Mouse (Mus musculus) erythroid progenitor cell, adult 5-6 weeks (primary cell): ENCODE measurements at regions not wholly inside any gene's neighbourhood (a gene's known extent, or its start where the extent isn't known, plus 50 kb on each side); places are given as distances from the start of the nearest gene placed in this dataset.
"Not testable (repeated sequence)": the region's sequence is repeated elsewhere in the genome, so short reads cannot be mapped to it uniquely, and the experiment has no call there.

ENCODE experiments used
- ATAC-seq: replicated peaks from 2 replicates; pipeline ENCODE4 v1.8.0; 2016; ENCODE audit warnings: moderate number of reproducible peaks, mild to moderate bottlenecking, moderate TSS enrichment, inconsistent platforms; ENCODE audit not compliant: poor library complexity, low FRiP score, severe bottlenecking

DNA sequence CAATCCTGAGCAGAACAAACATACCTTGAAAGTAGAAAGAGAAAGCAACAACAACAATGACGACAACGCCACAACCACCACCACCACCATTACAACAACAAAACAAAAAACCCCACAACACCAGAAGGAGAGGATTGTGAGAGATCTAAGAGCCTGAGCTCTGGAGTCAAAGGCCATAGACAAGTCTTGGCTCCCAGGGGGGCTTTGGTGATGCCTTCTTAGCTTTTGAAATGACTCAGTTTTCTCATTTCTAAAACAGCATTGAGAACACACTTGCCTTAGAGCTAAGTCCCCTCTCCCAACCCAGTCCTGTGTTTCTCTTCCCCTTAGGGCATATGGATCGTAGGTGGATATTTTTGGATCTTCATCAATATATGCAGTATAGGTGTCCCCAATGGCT, 112.2 kb downstream of the Kif20b start:
- ATAC-seq: no peak

DNA sequence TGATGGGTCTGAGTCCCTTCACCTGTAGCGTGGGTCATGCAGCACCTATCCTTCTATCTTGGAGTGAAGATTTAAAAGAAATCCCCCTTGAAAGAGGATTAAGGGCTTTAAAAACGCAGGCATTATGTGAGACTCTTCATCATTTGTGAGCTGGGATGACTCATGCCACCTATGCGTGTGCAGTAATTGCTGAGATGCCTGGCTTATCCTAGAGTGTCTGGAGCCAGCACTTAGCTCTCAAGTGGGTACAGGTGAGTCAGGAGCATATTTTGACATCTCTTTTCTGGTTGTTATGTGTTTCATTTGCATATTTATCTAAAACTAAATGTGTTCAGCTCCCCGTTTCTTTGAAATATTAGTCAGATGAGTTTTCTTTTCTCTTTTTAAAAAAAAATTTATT, 123.4 kb downstream of the Kif20b start:
- ATAC-seq: no peak

DNA sequence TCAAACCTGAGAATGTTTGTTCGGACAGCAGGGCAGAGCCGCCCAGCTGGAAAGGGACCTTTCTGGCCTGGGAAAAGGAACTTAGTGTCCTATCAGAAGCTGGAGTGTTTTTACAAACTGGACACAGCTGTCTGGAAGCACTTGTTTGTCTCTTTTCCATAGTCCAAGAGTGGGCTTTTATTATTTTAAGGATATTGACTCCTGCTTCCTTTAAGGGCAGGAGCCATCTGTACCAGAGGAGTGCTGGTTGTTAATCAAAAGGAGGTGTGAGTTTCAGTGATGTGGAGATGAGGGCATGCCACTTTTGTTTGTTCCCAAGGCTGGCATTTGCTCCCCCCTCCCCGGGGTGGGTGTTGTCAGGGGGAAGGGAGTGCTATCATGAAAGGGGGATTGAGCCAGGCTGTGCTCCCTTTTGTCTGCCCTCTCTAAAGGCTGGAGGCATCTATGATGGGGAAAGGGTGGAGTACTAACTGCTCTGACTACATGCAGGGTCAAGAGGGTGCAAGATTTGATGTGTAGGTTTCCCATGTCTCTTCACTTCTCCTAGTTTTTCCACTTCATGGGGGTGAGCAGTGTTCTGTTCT, 144.3 kb downstream of the Kif20b start:
- no peak for ATAC-seq

DNA sequence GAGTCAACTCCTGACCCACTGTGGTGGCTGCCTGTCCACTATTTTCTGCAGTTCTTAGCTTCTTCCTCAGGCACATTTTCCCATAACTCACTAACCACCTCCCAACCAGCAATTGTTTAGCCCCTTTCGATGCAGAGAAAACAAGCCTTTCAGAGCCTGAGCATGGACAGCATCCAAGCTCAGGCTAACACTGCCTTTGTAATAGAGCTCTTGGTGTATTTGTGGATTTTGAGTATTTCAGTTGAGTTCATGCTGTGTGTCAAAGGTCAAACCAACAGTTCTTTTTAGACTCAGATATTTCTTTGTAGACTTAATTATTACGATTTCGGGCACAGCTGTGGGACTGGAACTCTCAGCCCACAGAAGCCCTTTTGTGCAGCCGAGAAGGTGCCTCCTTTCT, 159.0 kb downstream of the Kif20b start:
- no peak for ATAC-seq

DNA sequence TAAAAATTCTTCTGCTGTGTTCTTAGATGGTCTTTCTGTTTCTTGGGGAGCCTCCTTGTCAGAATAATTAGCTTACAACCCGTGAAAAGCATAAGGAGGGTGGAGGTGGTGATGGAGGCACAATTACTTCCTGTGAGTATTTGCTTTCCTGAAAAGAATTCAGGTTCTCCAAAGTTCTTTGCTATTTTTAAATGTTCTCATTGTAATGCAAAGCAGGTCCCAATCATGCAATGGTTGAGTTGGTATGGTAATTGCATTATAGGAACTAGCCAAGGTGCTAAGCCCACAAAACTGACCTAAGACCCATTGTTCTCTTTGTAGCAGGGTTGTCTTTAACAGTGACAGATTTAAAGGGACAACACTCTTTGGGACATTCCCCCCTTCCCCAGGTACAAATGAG, 179.1 kb downstream of the Kif20b start:
- ATAC-seq: no peak

DNA sequence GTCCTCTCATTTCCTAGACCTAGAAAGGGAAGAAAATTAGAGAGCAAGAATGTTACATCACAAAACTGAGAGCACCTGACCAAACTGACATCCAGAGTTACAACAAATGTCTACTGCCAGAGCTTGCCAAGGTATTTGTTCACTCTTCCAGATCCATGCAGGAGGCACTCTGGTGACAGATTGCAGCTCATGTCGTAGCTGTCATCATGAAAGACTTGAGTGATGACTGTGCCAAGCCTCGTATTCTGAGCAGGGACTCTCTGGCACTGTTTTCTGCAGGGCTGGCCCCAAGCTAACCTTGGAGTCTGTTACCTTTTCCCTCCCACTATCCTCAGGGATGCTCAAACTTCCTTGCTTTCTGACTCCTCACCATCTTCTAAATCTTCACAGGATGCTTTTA, 192.2 kb downstream of the Kif20b start:
- no peak for ATAC-seq

DNA sequence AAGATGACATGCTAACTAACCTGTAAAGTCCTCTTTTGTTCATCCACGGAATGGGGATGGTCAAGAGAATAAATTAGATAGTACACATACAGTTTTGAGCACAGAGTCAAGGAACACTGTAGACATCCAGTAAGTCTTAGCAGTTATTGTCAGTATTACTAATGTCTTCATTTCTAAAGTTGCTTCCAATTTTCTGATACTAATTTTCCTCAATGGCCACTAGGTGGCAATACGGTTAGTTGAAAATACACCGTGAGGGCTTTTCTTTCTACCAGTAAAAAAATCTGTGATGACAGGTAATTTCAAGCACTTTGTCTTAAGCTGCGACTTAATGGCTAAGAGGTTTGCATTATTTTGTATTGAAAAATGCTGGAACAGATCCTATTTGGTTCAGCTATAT, 203.1 kb downstream of the Kif20b start:
- 0 out of 2 replicates have a peak, but pooled peaks have one; percentile 10 for ATAC-seq

DNA sequence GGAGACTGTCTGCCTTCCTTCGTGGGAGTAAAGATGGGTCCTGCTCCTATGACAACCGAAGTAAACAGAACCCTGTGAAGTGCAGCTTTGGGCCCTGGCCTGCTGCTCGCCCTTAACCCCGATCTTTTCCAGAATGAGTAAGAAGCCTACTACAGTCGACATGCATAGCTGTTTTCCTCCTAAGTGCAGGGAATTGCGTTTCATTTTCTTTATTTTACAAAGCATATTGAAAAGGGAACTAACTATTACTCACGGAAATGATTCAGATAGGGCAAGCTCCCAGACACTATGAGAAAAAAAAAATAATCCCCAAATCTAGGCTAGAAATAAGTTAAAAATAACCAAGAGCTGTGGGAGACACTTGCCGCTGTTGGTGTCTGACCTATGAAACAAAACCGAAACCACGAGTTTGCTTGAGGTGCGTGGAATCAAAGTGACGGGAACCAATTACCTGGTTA, 204.5 kb downstream of the Kif20b start:
- no peak for ATAC-seq

DNA sequence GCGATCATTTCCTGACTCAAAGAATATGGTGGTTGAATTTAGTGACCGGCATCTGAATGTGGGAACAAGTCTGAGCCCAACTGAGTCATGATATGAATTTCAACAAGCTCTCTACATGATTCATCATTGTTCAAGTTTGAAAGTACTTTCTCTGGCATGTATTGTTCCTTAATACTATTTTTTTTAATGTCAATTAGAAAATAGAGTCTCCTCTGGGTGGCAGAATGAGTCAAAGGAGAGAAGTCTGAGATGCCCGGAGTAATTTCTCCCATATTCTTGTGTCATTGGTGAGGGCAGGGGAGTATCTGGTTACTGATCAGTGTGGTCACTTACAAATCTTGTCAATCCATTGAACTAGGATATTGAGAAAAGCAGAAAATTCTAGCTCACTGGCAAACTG, 205.9 kb downstream of the Kif20b start:
- no peak for ATAC-seq

DNA sequence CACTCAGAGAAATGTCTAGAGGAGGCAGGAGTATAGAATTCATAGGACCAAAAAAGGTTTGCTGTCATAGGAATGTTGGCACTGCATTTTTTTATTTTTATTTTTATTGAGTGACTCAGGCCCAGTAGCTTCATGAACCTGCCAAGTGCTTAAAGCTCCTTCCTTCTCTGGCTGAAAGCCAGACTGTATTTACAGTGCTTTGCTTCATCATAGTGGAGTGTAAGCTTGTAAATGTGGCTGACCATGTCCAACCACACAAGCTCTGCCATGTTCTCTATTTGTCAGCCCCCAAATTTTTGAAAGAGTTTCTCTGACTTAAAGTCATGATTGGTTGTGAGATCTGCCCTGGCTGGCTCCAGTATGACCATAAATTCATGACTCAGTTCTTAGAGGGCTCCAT, 221.0 kb downstream of the Kif20b start:
- ATAC-seq: no peak

DNA sequence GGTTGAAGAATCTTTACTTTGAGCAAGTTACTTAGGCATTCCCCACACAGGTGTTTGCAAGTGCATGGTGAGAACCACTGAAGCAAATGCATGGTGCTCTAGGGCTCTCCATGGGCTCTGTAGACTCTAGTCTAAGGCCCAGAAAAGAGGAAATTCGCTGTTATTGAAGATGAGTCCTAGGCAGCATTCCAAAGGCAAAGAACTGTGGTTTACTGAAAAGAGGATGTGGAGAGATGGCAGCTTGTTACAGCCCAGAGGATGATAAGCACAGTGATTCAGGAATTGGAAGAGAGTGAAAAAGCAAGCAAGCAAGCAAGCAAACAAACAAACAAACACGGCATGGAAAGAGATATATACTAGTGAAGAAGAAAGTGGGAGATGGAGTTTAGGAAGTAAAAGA, 221.6 kb downstream of the Kif20b start:
- no peak for ATAC-seq

DNA sequence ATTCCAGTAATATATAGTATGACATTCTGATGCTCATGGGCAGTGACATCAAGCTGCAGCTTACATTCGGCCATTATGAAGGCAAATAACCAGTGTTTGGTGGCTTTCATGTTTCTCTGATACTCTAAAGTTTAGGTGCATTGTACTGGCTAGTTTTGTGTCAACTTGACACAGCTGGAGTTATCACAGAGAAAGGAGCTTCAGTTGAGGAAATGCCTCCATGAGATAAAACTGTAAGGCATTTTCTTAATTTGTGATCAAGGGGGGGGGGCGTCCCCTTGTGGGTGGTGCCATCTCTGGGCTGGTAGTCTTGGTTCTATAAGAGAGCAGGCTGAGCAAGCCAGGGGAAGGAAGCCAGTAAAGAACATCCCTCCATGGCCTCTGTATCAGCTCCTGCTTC, 227.3 kb downstream of the Kif20b start:
- ATAC-seq: not testable (repeated sequence)

DNA sequence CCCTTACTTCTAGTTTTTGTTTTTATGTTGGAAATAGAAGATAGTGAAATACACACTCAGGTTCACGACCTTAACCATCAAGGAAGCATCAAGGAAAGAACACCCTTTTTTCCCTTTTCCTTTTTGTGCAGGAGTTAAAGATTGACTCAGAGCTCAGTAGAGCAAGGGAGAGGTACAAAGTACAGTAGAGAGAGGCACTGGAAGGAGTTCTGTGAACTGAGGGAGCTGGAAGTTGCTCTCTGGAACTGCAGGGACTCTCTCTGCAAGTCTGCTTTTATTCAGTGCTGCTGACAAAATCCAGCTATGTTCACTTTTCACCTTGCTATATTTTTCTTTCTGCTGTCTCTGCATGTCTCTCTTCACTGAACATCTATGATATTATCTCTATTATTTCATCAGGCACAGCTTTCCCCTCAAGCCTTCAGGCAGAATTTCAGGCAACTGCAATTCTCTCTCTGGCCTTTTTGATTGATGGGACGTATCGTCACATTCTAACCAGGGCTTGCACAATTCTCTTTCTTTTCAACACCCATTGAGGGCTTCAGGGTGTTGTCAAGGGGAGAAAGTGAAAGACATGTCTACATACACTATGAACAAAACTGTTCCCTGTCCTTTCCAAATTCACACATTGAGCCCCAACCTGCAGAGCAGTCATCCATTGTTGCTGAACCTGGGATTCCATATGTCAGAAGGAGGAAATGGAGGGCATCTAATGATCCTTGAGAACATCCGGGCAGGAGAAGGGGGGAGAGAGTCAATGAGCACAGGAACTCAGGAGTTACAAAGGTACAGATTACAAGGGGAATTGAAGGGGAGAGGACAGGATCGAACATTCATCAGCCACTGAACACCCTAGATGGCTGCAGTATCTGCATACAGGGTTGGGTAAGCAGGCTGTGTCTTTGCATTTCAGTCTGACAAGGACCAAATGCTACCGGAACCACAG, 228.9 kb downstream of the Kif20b start:
- ATAC-seq: no peak

DNA sequence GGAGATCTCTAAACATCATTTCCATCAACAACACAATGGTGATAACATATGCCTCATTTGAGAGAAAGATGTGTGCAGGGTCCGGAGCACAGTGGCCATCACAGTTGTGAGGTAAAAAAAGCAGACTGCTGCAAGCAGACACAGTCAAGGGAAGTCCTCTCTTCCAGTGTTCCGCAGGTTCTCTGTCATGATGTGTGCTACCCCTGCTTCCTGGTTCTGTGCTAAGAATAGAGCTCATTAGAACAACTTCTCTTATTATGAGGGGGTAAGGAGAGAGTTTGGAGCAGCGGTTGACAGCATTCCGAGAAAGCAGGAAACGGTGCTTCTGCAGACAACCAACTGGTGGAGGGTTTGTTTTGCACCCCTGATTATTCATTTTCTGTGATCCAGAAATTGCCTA, 229.7 kb downstream of the Kif20b start:
- no peak for ATAC-seq

DNA sequence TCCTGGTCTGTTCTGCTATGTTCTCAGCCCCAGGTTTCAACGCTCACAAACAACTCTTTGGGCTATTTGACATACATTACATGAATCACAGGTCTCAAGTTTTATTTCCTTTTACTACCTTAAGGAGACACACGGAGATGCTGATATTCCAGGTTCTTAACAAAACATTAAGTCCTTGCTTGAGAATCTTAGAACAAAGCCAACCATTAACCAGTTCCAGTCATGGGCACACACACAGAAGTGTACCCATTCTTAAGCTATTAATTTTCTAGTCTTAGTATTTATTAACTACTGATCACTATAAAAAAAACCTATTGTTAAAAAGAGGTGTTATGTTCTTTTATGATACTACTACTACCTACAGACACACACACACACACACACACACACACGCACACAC, 235.7 kb downstream of the Kif20b start:
- no peak for ATAC-seq

DNA sequence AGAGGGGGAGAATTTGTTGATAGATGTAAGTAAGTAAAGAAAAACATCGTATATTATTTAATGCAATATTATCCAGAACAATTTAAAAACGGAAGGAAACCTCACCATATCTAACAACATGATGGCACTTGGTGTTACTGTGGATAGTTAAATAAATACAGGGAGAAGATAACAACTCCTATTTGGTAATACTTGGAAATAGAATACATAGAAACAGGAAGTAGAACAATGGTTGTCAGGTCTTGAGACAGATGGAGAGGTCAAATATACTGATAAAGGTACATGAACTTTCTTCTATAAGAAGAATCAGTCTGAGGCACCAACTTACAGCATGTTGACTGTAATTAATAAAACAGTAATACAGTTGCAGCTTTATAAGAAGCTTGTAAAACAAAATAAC, 242.6 kb downstream of the Kif20b start:
- no peak for ATAC-seq

DNA sequence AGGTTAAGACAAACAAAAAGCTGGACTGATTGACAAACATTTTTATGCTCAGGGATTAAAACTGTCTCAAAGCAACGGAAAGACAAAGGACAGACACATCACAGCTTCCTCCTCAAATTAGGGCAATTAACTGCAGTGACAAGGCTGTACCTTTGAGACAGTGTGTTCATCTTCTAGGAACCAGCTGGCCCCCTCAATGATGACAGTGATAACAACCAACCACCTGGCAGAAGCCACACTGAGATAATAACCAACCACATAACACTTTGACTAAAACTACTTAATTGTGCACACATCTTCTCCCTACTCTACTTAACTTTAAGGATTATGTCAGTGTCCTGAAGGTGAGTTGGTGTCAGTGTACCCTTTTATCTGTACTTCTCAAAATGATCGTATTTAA, 248.4 kb downstream of the Kif20b start:
- no peak for ATAC-seq

DNA sequence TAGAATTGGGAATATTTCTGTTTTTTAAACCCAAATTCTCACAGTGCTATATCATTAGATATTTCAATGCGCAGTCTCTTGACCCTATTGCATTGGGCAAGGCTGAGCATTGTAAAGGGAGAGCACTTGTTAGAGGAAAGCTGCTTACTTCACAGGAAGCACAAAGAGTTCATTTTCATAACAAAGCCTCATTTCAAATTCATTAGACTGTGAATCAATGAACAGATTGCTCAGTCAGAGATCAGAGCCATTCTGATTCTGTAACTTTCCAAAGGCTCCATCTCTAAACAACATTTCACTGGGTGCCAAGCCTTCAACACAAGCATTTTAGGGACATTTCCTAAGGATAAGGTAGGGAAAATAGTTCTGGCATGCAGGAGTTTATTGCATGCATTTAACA, 257.9 kb downstream of the Kif20b start:
- no peak for ATAC-seq

DNA sequence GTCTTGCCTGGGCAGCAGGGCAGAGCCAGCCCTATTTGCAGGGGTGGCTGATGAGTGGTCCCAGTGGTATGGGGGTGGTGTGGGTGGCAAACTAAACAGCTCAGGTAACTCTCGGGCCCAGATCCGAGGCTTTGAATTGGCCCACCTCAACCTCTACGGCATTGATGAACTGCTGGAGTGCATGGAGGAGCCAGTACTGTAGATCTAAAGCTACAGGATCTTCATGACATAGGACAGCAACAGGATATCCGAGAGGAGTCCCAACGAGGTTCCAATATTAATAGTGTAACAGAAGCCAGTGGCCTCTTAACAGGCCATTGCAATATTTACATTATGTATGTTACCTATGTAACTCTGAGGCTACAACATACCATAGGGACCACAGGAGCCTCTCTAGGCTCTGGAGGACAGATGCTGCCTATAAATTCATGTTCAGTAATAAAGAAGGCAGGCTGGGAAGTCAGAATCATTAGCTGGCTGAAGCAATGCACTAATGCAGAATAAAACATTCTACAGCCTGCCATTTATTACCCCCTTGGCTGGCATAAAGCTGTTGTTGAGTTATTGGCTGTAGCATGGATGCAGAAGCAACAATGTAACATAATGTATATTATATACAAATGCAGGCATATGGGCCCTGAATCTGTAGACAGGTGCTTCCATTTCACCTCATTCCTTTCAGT, 283.5 kb downstream of the Kif20b start:
- ATAC-seq: no peak

DNA sequence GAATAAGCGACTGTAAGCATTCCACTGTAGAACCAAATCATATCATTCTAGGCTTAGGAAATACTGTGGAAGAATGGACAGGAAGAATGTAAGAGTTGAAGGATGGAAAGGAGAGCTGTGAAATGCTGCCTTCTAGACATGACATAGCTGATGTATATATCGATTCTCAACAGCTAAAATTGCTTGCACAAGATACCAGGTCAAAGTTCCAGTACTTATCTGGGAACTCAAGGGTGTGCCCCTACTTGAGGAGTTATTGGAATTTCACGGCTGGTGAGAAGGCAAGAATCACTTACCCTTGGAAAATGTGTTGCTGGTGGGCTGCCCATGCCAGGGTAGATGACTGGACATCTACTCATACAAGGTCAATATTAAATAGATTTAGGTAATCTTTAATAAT, 322.0 kb downstream of the Kif20b start:
- no peak for ATAC-seq

DNA sequence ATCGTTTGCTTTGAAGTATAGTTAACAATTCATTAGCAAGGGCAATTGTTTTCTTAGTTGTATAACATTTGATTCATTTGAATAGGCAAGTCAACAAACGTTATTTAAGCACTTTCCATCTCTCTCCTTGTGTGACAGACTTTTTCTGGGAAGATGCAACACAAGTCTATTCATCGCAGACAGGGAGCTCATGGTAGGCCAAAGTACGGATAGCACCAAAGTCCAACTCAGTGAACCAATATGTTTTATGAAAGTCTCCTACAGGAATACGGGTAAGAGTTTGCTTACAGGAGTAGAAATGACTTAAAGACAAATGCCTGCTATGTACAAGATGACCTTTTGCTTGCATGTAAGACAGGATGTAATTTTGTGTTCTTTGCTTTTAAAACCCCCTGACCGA, 325.4 kb downstream of the Kif20b start:
- ATAC-seq: no peak
